Mouse (Mus musculus): ENCODE results near the gene Atrnl1. TPM values are rescaled to one million over a fixed set of nuclear protein-coding genes. Genes with fewer than 3 reads are reported as not detected.
A peak's percentile ranks its signal among the peaks of the same experiment; 100 is the strongest.

Atrnl1 gene
- total and polyA plus RNA-seq, 2 experiments from 2014 or later, result 5.4 to 60.5 TPM

DNA sequence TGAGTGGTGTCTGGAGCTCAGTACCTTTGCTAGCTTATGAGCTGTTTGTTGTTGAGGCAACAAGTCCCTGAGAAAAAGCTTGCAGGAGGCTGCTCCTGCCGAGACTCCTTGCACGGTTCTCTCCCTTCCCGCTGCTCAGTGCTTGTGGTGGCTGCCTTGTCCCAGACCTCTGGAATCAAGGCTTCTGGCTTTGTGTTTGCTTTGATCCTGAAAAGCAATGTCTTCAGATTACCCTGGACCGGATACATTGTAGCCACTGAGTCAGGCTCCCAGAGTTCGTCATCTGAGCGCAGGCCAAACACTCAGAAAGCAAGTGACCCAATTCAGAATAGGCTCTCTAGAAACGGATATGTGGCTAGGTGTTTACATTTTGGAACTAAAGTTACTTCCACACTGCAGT is 35.8 kb upstream of the Atrnl1 start:
- no peak for ATAC-seq (ENCODE audit: low FRiP score)
- Histone ChIP-seq H3K4me2 (ENCODE audit: low read depth, low read length, poor library complexity, severe bottlenecking) (no peak overlapping the region), H3K36me3 (ENCODE audit: insufficient read depth, low read length) (no peaks in the 10 kb centered on the region), H3K9ac (replicated peaks; ENCODE audit: low read length, poor library complexity, severe bottlenecking) (no peak overlapping the region), H3K27ac (ENCODE audit: low read depth, low read length) (no peak overlapping the region), H3K4me3 (ENCODE audit: low read depth, low read length) (no peak overlapping the region), H3K9me3 (ENCODE audit: low read length) (no peaks in the 10 kb centered on the region), H3K4me1 (ENCODE audit: insufficient read depth, low read length) (0 out of 2 replicates have a peak, but pooled peaks cover 5% of the 10 kb centered on the region), H3K27me3 (ENCODE audit: insufficient read depth, low read length) (no peaks in the 10 kb centered on the region)
- WGBS, result 94% methylated on average over 7 of the region's 7 CpGs
- DNase-seq (ENCODE audit: low spot score), result no peak
- TF ChIP-seq CTCF (IDR thresholded peaks at IDR 0.05), result no peak

DNA sequence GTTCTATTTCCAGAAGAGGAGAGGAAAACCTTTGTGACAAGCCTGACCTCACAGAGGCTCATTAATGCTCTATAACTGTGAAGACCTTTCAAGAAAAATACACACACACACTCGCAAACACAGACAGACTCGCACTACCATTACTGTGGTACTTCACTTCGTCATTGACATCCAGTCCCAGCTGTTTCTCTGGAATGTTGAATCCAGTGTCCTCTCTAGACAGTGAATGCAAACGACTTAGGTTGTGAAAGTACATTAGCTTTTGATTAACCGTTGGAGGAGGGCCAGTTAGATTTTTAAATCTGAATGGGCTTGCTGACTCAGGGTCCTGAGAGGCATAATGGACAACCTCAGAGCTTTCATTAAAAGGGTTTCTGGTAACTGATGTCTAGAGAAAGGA is 34.0 kb upstream of the Atrnl1 start:
- H3K27ac ChIP-seq (ENCODE audit: low read depth, low read length), result 0 out of 2 replicates have a peak overlapping the region, but pooled peaks have one; percentile 26
- H3K4me2 ChIP-seq (ENCODE audit: low read depth, low read length, poor library complexity, severe bottlenecking), result no peak overlapping the region
- H3K36me3 ChIP-seq (ENCODE audit: insufficient read depth, low read length), result no peaks in the 10 kb centered on the region
- H3K9me3 ChIP-seq (ENCODE audit: low read length), result no peaks in the 10 kb centered on the region
- 31% methylated on average over 5 of the region's 5 CpGs for WGBS
- ATAC-seq (ENCODE audit: low FRiP score), result no peak
- H3K4me1 ChIP-seq (ENCODE audit: insufficient read depth, low read length), result 0 out of 2 replicates have a peak, but pooled peaks cover 5% of the 10 kb centered on the region
- peak; percentile 22 for DNase-seq (ENCODE audit: low spot score)
- H3K4me3 ChIP-seq (ENCODE audit: low read depth, low read length), result no peak overlapping the region
- H3K9ac ChIP-seq (replicated peaks; ENCODE audit: low read length, poor library complexity, severe bottlenecking), result no peak overlapping the region
- no peak for TF ChIP-seq CTCF (IDR thresholded peaks at IDR 0.05)
- no peaks in the 10 kb centered on the region for H3K27me3 ChIP-seq (ENCODE audit: insufficient read depth, low read length)

DNA sequence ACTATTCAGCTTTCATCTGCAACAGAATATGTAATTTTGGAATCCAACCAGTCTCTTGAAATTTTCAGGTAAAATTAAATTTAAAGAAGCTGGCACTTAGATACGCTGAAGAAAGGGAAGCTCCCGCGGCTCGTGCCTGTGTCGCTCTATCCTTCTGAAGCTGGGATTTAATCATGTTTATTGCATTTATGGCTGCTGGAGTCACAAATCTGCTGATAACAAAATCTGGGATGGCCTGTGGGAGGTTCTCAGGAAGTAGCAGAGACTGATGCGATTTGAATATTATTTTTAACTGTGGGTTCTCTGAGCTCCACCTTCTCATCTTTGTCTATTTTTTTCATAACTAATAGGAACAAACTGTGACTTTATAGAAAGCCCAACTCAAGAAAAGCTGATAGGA is 33.6 kb upstream of the Atrnl1 start:
- H3K9ac ChIP-seq (replicated peaks; ENCODE audit: low read length, poor library complexity, severe bottlenecking), result no peak overlapping the region
- H3K9me3 ChIP-seq (ENCODE audit: low read length), result no peaks in the 10 kb centered on the region
- DNase-seq (ENCODE audit: low spot score) (no peak), ATAC-seq (ENCODE audit: low FRiP score) (no peak)
- WGBS, result 51% methylated on average over 6 of the region's 6 CpGs
- H3K4me2 ChIP-seq (ENCODE audit: low read depth, low read length, poor library complexity, severe bottlenecking), result no peak overlapping the region
- H3K4me3 ChIP-seq (ENCODE audit: low read depth, low read length), result no peak overlapping the region
- no peaks in the 10 kb centered on the region for H3K27me3 ChIP-seq (ENCODE audit: insufficient read depth, low read length)
- H3K36me3 ChIP-seq (ENCODE audit: insufficient read depth, low read length), result no peaks in the 10 kb centered on the region
- no peak overlapping the region for H3K27ac ChIP-seq (ENCODE audit: low read depth, low read length)
- no peak for TF ChIP-seq CTCF (IDR thresholded peaks at IDR 0.05)
- 0 out of 2 replicates have a peak, but pooled peaks cover 5% of the 10 kb centered on the region for H3K4me1 ChIP-seq (ENCODE audit: insufficient read depth, low read length)

DNA sequence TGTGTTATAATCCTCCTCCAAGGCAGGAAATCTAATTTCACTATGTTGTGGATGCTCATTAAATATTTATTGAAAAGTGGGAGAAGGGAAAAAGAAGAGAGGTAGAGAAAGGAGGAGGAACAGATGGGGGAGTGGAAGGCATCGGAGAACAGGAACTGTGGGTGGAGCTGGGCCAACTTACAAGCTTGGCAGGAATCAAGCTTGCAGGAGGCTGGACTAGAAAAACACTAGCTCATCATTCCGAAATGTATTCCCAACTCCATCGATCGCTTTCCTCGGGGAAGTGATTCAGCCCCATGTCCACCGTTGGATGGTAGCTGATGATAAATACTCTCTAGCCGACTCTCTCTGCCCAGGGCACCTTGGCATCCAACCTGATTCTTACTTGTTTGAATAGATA is 29.9 kb upstream of the Atrnl1 start:
- H3K9me3 ChIP-seq (ENCODE audit: low read length), result no peaks in the 10 kb centered on the region
- no peak overlapping the region for H3K4me3 ChIP-seq (ENCODE audit: low read depth, low read length)
- 70% methylated on average over 7 of the region's 7 CpGs for WGBS
- ATAC-seq (ENCODE audit: low FRiP score) (no peak), DNase-seq (ENCODE audit: low spot score) (no peak)
- TF ChIP-seq CTCF (IDR thresholded peaks at IDR 0.05), result no peak
- H3K27ac ChIP-seq (ENCODE audit: low read depth, low read length), result no peak overlapping the region
- no peak overlapping the region for H3K4me2 ChIP-seq (ENCODE audit: low read depth, low read length, poor library complexity, severe bottlenecking)
- no peaks in the 10 kb centered on the region for H3K36me3 ChIP-seq (ENCODE audit: insufficient read depth, low read length)
- no peaks in the 10 kb centered on the region for H3K27me3 ChIP-seq (ENCODE audit: insufficient read depth, low read length)
- H3K4me1 ChIP-seq (ENCODE audit: insufficient read depth, low read length), result 0 out of 2 replicates have a peak, but pooled peaks cover 3% of the 10 kb centered on the region
- H3K9ac ChIP-seq (replicated peaks; ENCODE audit: low read length, poor library complexity, severe bottlenecking), result no peak overlapping the region

DNA sequence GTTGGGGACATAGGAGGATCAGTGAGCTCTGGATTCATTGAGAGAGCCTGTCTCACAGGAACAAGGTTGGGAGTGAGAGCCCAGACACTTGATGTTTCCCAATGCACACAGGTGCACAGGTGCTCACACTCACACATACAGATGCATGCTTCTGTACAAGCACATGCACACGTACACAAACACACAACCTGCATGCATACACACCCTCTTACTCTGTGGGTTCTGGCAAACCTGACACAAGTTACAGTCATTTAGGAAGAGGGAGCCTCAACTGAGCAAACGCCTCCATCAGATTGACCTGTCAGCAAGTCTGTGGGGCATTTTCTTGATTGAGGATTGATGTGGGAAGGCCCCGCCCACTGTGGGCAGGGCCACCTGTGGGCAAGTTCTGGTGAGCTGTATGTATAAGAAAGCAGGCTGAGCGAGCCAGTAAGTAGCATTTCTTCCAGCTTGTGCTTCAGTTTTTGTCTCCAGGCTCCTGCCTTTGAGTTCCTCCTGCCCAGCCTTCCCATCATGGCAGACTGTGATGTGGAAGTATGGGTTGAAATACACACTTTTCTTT is 25.5 kb upstream of the Atrnl1 start:
- ATAC-seq (ENCODE audit: low FRiP score) (no peak), DNase-seq (ENCODE audit: low spot score) (no peak)
- no peaks in the 10 kb centered on the region for H3K9me3 ChIP-seq (ENCODE audit: low read length)
- H3K4me2 ChIP-seq (ENCODE audit: low read depth, low read length, poor library complexity, severe bottlenecking), result no peak overlapping the region
- 61% methylated on average over 4 of the region's 4 CpGs for WGBS
- H3K4me1 ChIP-seq (ENCODE audit: insufficient read depth, low read length), result no peaks in the 10 kb centered on the region
- H3K4me3 ChIP-seq (ENCODE audit: low read depth, low read length), result no peak overlapping the region
- no peak overlapping the region for H3K9ac ChIP-seq (replicated peaks; ENCODE audit: low read length, poor library complexity, severe bottlenecking)
- no peaks in the 10 kb centered on the region for H3K27me3 ChIP-seq (ENCODE audit: insufficient read depth, low read length)
- TF ChIP-seq CTCF (IDR thresholded peaks at IDR 0.05), result no peak
- no peaks in the 10 kb centered on the region for H3K36me3 ChIP-seq (ENCODE audit: insufficient read depth, low read length)
- H3K27ac ChIP-seq (ENCODE audit: low read depth, low read length), result no peak overlapping the region

DNA sequence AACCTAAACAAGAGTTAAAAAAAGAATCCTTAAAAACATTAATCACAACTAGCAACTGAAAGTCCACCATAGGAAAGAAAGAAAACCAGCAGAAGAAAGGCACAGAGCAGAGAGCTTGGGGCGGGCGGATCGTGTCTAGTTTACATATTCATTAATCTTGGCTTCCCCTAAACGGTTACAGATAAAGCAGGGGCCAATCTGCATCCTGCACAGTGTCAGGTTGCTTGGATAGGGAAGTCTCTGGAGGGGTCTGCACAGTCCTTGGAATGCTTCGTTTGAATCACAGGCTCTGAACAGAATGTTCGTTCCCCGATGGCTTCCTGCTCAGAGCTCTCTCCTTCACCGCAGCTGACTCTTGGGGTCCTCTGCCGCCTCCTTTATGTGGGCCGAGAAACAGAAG is 24.7 kb upstream of the Atrnl1 start:
- Histone ChIP-seq H3K9me3 (ENCODE audit: low read length) (no peaks in the 10 kb centered on the region), H3K4me1 (ENCODE audit: insufficient read depth, low read length) (no peaks in the 10 kb centered on the region), H3K4me2 (ENCODE audit: low read depth, low read length, poor library complexity, severe bottlenecking) (no peak overlapping the region), H3K27ac (ENCODE audit: low read depth, low read length) (no peak overlapping the region), H3K9ac (replicated peaks; ENCODE audit: low read length, poor library complexity, severe bottlenecking) (no peak overlapping the region), H3K36me3 (ENCODE audit: insufficient read depth, low read length) (no peaks in the 10 kb centered on the region), H3K27me3 (ENCODE audit: insufficient read depth, low read length) (no peaks in the 10 kb centered on the region), H3K4me3 (ENCODE audit: low read depth, low read length) (no peak overlapping the region)
- WGBS, result 34% methylated on average over 10 of the region's 10 CpGs
- no peak for DNase-seq (ENCODE audit: low spot score)
- no peak for TF ChIP-seq CTCF (IDR thresholded peaks at IDR 0.05)
- no peak for ATAC-seq (ENCODE audit: low FRiP score)
